Mouse (Mus musculus) liver, postnatal 0 days (tissue): ENCODE measurements at regions not wholly inside any gene's neighbourhood (a gene's known extent, or its start where the extent isn't known, plus 50 kb on each side); places are given as distances from the start of the nearest gene placed in this dataset.

Source experiments
- ATAC-seq: fragments of 200-750 bp; cut with Nextera tagmentation; 2 replicates; pipeline ENCODE4 v1.8.0; 2017; ENCODE audit warnings: mild to moderate bottlenecking, moderate library complexity
- DNase-seq: peaks from one replicate; pipeline ENCODE4 v3.0.0-alpha.2; 2016
- H3K27ac ChIP-seq: fragments of 300-500 bp; sonication (generic); 2 replicates; pipeline ENCODE4 v1.5.1; 2014; ENCODE audit warnings: antibody characterized with exemption, moderate library complexity, mild to moderate bottlenecking, low read depth
- H3K27me3 ChIP-seq: fragments of 300-500 bp; sonication (generic); 2 replicates; pipeline ENCODE4 v1.6.1; 2014; ENCODE audit warnings: low read length, control low read depth, mixed read lengths; ENCODE audit not compliant: insufficient read depth
- H3K36me3 ChIP-seq: fragments of 300-500 bp; sonication (generic); replicated peaks from 2 replicates; pipeline ENCODE4 v1.6.1; 2014; ENCODE audit warnings: mild to moderate bottlenecking, control low read depth, low read length, moderate library complexity, mixed read lengths; ENCODE audit not compliant: insufficient read depth
- H3K4me1 ChIP-seq: fragments of 300-500 bp; sonication (generic); 2 replicates; pipeline ENCODE4 v1.6.1; 2014; ENCODE audit warnings: antibody characterized with exemption, mild to moderate bottlenecking, control low read depth; ENCODE audit not compliant: insufficient read depth
- H3K4me2 ChIP-seq: fragments of 300-500 bp; sonication (generic); 2 replicates; pipeline ENCODE4 v1.6.1; 2014; ENCODE audit warnings: low read depth, mild to moderate bottlenecking, low read length, moderate library complexity, mixed read lengths
- H3K4me3 ChIP-seq: fragments of 300-500 bp; sonication (generic); 2 replicates; pipeline ENCODE4 v1.5.1; 2014; ENCODE audit warnings: low read depth, low read length
- H3K9ac ChIP-seq: fragments of 300-500 bp; sonication (generic); replicated peaks from 2 replicates; pipeline ENCODE4 v1.6.1; 2014; ENCODE audit warnings: mild to moderate bottlenecking, moderate library complexity
- H3K9me3 ChIP-seq: fragments of 300-500 bp; sonication (generic); 2 replicates; pipeline ENCODE4 v1.6.1; 2016; ENCODE audit warnings: mild to moderate bottlenecking, control low read depth, low read length, mixed read lengths
- CTCF ChIP-seq: sonication (generic); IDR thresholded peaks from 2 replicates; pipeline ENCODE4 v1.5.1; 2016; ENCODE audit warnings: antibody characterized with exemption, low read depth
- EP300 ChIP-seq: IDR thresholded peaks from 2 replicates; pipeline ENCODE4 v1.6.1; 2016; ENCODE audit warnings: antibody characterized with exemption, low read depth, mild to moderate bottlenecking
- WGBS: fragments of 180-500 bp; shearing (Covaris S2); extraction: QIAGEN DNeasy Blood & Tissue Kit; methylation state at CpG from one replicate; pipeline ENCODE4 v1.1.7; 2014; ENCODE audit not compliant: insufficient replicate concordance; 5-methylcytosine and 5-hydroxymethylcytosine counted together

DNA sequence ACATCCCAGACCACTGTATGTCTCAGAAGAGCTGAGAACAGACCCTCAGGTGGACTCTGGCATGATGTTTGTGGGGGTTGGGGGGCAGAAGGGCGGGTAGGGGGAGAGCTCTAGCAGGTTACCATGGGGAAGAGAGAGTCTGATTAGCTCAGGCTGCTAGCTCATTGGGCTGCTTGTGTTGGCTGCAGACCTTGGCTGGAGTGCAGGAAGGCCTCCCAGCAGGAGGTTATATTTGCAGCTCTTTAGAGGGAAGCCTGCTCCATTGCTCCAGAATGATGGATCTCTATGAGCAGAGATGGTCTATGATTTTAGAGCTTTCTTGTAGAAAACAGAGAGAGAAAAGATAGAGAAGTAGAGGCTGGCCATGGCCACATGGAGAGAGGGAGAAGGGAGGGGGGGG lies 268.4 kb upstream of the Nrxn1 start:
- ATAC-seq (no peak), DNase-seq (no peak)
- Histone ChIP-seq H3K9ac (no peak overlapping the region), H3K4me2 (no peak overlapping the region), H3K9me3 (no peaks in the 10 kb centered on the region), H3K36me3 (no peaks in the 10 kb centered on the region), H3K4me3 (no peak overlapping the region), H3K27me3 (no peaks in the 10 kb centered on the region), H3K4me1 (no peaks in the 10 kb centered on the region), H3K27ac (no peak overlapping the region)
- 55% methylated on average over 1 of the region's 1 CpGs for WGBS
- TF ChIP-seq EP300 (no peak), CTCF (no peak)

DNA sequence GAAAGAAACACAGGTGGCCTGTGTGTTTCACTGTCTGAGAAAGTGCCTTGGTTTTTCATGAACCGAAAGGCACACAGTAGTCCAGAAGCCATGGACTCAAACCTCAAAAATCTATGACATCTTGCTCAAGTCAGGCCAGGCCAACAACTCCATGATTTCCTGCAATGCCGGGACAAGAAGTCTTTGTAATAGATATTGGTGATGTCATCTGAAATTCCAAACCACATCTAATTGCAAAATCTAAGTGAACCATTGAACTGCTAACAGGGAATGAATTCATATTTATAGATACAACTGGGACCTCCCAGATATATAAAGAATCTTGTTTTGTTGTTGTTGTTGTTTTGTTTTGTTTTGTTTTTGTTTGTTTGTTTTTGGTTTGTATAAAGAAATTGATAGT lies 259.2 kb upstream of the Nrxn1 start:
- Histone ChIP-seq H3K27ac (no peak overlapping the region), H3K36me3 (no peaks in the 10 kb centered on the region), H3K9ac (no peak overlapping the region), H3K4me1 (no peaks in the 10 kb centered on the region), H3K27me3 (no peaks in the 10 kb centered on the region), H3K4me2 (no peak overlapping the region), H3K4me3 (no peak overlapping the region), H3K9me3 (no peaks in the 10 kb centered on the region)
- DNase-seq (no peak), ATAC-seq (no peak)
- 76% methylated on average over 2 of the region's 2 CpGs for WGBS
- TF ChIP-seq EP300 = no peak
- no peak for TF ChIP-seq CTCF

GRCm38 (mm10) chr17:91336882-91337281 lies 244.0 kb upstream of the Nrxn1 start:
- H3K27ac ChIP-seq = no peak overlapping the region
- H3K9me3 ChIP-seq = no peaks in the 10 kb centered on the region
- H3K36me3 ChIP-seq = no peaks in the 10 kb centered on the region
- no peaks in the 10 kb centered on the region; the same call in 1 of the 2 replicates for H3K4me1 ChIP-seq
- 74% methylated on average over 1 of the region's 1 CpGs for WGBS
- H3K27me3 ChIP-seq = no peaks in the 10 kb centered on the region
- ATAC-seq (no peak), DNase-seq (no peak)
- H3K4me3 ChIP-seq = no peak overlapping the region
- H3K4me2 ChIP-seq = no peak overlapping the region
- H3K9ac ChIP-seq = no peak overlapping the region
- no peak for TF ChIP-seq EP300
- TF ChIP-seq CTCF = no peak

- no peak overlapping the region for H3K4me3 ChIP-seq
- no peaks in the 10 kb centered on the region for H3K27me3 ChIP-seq
- no peaks in the 10 kb centered on the region; the same call in 1 of the 2 replicates for H3K4me1 ChIP-seq
- TF ChIP-seq EP300 (no peak), CTCF (no peak)
- H3K27ac ChIP-seq = no peak overlapping the region
- DNase-seq (no peak), ATAC-seq (peak; percentile 56)
- H3K36me3 ChIP-seq = no peaks in the 10 kb centered on the region
- H3K9me3 ChIP-seq = no peaks in the 10 kb centered on the region
- 64% methylated on average over 4 of the region's 4 CpGs for WGBS
- H3K9ac ChIP-seq = no peak overlapping the region
- H3K4me2 ChIP-seq = 0 out of 2 replicates have a peak overlapping the region, but pooled peaks have one; percentile 4
Measured at GRCm38 (mm10) chr17:91333790-91334189, 240.9 kb upstream of the Nrxn1 start.

GRCm38 (mm10) chr17:91333202-91333601 lies 240.3 kb upstream of the Nrxn1 start:
- 0 out of 2 replicates have a peak overlapping the region, but pooled peaks have one; percentile 4 for H3K4me2 ChIP-seq
- H3K4me1 ChIP-seq = no peaks in the 10 kb centered on the region; the same call in 1 of the 2 replicates
- TF ChIP-seq CTCF (no peak), EP300 (no peak)
- H3K4me3 ChIP-seq = no peak overlapping the region
- ATAC-seq (no peak), DNase-seq (no peak)
- no peaks in the 10 kb centered on the region for H3K36me3 ChIP-seq
- H3K9ac ChIP-seq = no peak overlapping the region
- H3K27ac ChIP-seq = no peak overlapping the region
- no peaks in the 10 kb centered on the region for H3K27me3 ChIP-seq
- no peaks in the 10 kb centered on the region for H3K9me3 ChIP-seq
- 61% methylated on average over 1 of the region's 1 CpGs for WGBS

- Histone ChIP-seq H3K9ac (no peak overlapping the region), H3K27me3 (no peaks in the 10 kb centered on the region), H3K4me3 (no peak overlapping the region), H3K9me3 (no peaks in the 10 kb centered on the region), H3K36me3 (no peaks in the 10 kb centered on the region), H3K27ac (no peak overlapping the region), H3K4me2 (no peak overlapping the region), H3K4me1 (no peaks in the 10 kb centered on the region)
- ATAC-seq (0 out of 2 replicates have a peak, but pooled peaks have one; percentile 19), DNase-seq (no peak)
- WGBS = 57% methylated on average over 1 of the region's 1 CpGs
- TF ChIP-seq CTCF (no peak), EP300 (peak; percentile 42; the same call in 1 of the 2 replicates)
Measured at GRCm38 (mm10) chr17:91324377-91324776, 231.5 kb upstream of the Nrxn1 start.

- ATAC-seq (no peak), DNase-seq (no peak)
- Histone ChIP-seq H3K27me3 (no peaks in the 10 kb centered on the region), H3K4me2 (no peak overlapping the region), H3K27ac (no peak overlapping the region), H3K4me3 (no peak overlapping the region), H3K9me3 (no peaks in the 10 kb centered on the region), H3K9ac (no peak overlapping the region), H3K4me1 (no peaks in the 10 kb centered on the region), H3K36me3 (no peaks in the 10 kb centered on the region)
- TF ChIP-seq EP300 (no peak), CTCF (no peak)
Measured at GRCm38 (mm10) chr17:91286875-91287274, 194.0 kb upstream of the Nrxn1 start.
